Mouse (Mus musculus) thymus, adult 2 months (tissue): ENCODE data around the gene Gm5662. TPM values are rescaled to one million over a fixed set of nuclear protein-coding genes. Genes with fewer than 3 reads are reported as not detected.

Experiments used
- polyA plus RNA-seq: library from polyadenylated mRNA; depleted of rRNA; stranded (reverse); fragments of >200 nt; gene quantifications from 2 replicates; pipeline ENCODE4 v1.2.3, GENCODE M21; 2012; rRNA removed

Gm5662 gene
- polyA plus RNA-seq, 1 experiment = 0.07 TPM

Other genes with a start within 250 kb of the Gm5662 start
- gene Gm2056, start 247.5 kb downstream of the Gm5662 start, polyA plus RNA-seq = not detected in 2 replicates
- gene Gm16368, start 190.8 kb downstream of the Gm5662 start, polyA plus RNA-seq = not detected in 2 replicates
- not detected in 2 replicates for gene Gm10436, start 92.4 kb downstream of the Gm5662 start, polyA plus RNA-seq
- not detected in 2 replicates for gene Gm8332, start 24.4 kb downstream of the Gm5662 start, polyA plus RNA-seq
- gene Gm5039, start 49.5 kb upstream of the Gm5662 start, polyA plus RNA-seq = not detected in 2 replicates
- gene Adck1, start 86.1 kb upstream of the Gm5662 start, polyA plus RNA-seq = 24.9 and 29.0 TPM in 2 replicates